Mouse (Mus musculus) kidney, adult 2 months (tissue): ENCODE results near the gene Hmg20a. TPM values are rescaled to one million over a fixed set of nuclear protein-coding genes. Genes with fewer than 3 reads are reported as not detected.
A peak's percentile ranks its signal among the peaks of the same experiment; 100 is the strongest.

ENCODE experiments used
- DNase-seq: peaks from one replicate; pipeline ENCODE4 v3.0.0; 2021
- H3K27ac ChIP-seq: fragments of 200-500 bp; 2 replicates; pipeline ENCODE4 v1.5.1; 2012; ENCODE audit warnings: low read depth, low read length, control low read depth, inconsistent platforms; ENCODE audit not compliant: insufficient read depth
- H3K27me3 ChIP-seq: fragments of 200-500 bp; replicated peaks from 2 replicates; pipeline ENCODE4 v1.6.1; 2012; ENCODE audit warnings: mild to moderate bottlenecking, moderate library complexity, low read length, inconsistent platforms; ENCODE audit not compliant: control insufficient read depth, insufficient read depth
- H3K36me3 ChIP-seq: fragments of 200-500 bp; 2 replicates; pipeline ENCODE4 v1.6.1; 2012; ENCODE audit warnings: mild to moderate bottlenecking, moderate library complexity, low read length, inconsistent platforms; ENCODE audit not compliant: control insufficient read depth, insufficient read depth
- H3K4me1 ChIP-seq: fragments of 200-500 bp; 2 replicates; pipeline ENCODE4 v1.6.1; 2011; ENCODE audit warnings: low read length; ENCODE audit not compliant: control insufficient read depth, insufficient read depth
- H3K4me3 ChIP-seq: fragments of 200-500 bp; 2 replicates; pipeline ENCODE4 v1.5.1; 2011; ENCODE audit warnings: mild to moderate bottlenecking, low read depth, low read length, control low read depth; ENCODE audit not compliant: insufficient read depth
- CTCF ChIP-seq: fragments of 200-500 bp; conservative IDR thresholded peaks from 2 replicates; pipeline ENCODE4 v1.5.1; 2011; ENCODE audit warnings: low read depth, mild to moderate bottlenecking, control low read depth, low read length, moderate library complexity, mixed read lengths; ENCODE audit not compliant: insufficient read depth, insufficient read length
- POLR2A ChIP-seq: fragments of 200-500 bp; IDR thresholded peaks from one replicate; pipeline ENCODE4 v1.6.1; 2011; ENCODE audit warnings: low read depth, low read length, control low read depth
- WGBS: fragments of 180-500 bp; shearing (Covaris S2); methylation state at CpG from one replicate; pipeline ENCODE4 v1.1.7; 2018; 5-methylcytosine and 5-hydroxymethylcytosine counted together
- polyA plus RNA-seq: library from polyadenylated mRNA; depleted of rRNA; stranded (reverse); fragments of >200 nt; gene quantifications from 2 replicates; pipeline ENCODE4 v1.2.3, GENCODE M21; 2012

Hmg20a gene
- polyA plus RNA-seq, 1 experiment: 23.9 TPM

DNA sequence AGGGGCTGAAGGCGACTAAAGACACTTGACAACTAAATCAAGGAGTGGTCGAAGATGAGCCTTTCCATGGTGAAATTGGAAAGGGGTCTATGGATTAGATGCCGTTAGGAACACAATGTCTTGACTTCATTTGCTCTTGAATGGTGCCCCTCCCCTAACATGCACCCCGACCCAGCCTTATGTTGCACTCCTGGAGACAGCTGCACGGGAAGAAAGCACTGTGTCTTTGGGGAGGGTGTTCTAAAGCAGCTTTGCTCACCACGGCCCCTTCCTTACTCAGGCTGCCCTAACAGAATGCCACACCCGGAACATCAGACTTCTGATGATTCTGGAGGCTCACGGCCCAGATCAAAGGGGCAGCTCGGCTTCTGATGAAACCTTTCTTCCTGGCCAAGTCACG is 103.9 kb downstream of the Hmg20a start:
- Histone ChIP-seq H3K4me1 (no peaks in the 10 kb centered on the region), H3K36me3 (no peaks in the 10 kb centered on the region), H3K27ac (no peak overlapping the region), H3K27me3 (no peaks in the 10 kb centered on the region), H3K4me3 (no peak overlapping the region)
- no peak for DNase-seq
- TF ChIP-seq CTCF (no peak), POLR2A (no peak)
- WGBS: 62% methylated on average over 10 of the region's 10 CpGs

DNA sequence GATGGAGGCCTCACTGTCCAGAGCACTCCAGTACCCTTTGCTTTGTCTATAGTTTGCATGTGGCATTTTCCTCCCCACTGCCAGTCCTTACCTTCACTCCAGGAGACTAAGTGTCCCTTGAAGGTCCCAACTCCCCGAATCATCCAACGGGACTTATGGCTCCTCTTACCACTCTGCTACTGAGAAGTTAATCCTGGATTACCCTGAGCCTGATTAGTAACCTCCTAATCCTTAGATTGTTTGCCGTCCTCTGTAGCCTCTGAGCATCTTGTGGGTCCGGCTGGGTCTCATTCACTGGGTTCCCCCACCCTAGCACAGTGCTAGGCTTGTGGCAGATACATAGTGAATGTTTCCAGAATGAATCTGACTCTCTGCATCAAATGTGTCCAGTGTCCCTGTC is 109.5 kb downstream of the Hmg20a start:
- H3K4me1 ChIP-seq: no peaks in the 10 kb centered on the region
- no peak for DNase-seq
- 98% methylated on average over 4 of the region's 4 CpGs for WGBS
- no peaks in the 10 kb centered on the region for H3K36me3 ChIP-seq
- H3K27ac ChIP-seq: no peak overlapping the region
- H3K4me3 ChIP-seq: no peak overlapping the region
- H3K27me3 ChIP-seq: no peaks in the 10 kb centered on the region
- TF ChIP-seq POLR2A: no peak
- no peak for TF ChIP-seq CTCF

DNA sequence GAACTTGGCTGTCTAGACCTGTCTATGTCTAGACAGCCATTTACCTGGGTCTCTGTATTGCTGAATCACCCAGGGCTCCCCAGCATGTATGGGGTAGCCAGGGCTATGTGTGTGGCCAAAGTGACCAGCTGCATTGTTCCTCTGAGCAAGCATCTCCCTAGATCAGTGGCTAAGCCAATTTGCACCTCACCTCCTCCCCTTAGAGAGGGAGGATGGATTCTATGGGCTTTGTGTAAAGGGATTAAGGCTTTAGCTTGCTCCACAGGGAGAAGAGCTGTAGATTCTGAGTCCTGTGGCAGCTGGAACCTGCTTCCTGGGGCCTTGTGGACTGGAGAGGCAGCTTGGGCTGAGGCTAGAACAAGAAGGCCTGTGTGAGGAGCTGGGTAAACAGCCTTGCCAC is 113.6 kb downstream of the Hmg20a start:
- no peaks in the 10 kb centered on the region for H3K4me1 ChIP-seq
- H3K27ac ChIP-seq: no peak overlapping the region
- no peak for DNase-seq
- no peaks in the 10 kb centered on the region for H3K36me3 ChIP-seq
- H3K4me3 ChIP-seq: no peak overlapping the region
- H3K27me3 ChIP-seq: no peaks in the 10 kb centered on the region
- TF ChIP-seq POLR2A (no peak), CTCF (no peak)

DNA sequence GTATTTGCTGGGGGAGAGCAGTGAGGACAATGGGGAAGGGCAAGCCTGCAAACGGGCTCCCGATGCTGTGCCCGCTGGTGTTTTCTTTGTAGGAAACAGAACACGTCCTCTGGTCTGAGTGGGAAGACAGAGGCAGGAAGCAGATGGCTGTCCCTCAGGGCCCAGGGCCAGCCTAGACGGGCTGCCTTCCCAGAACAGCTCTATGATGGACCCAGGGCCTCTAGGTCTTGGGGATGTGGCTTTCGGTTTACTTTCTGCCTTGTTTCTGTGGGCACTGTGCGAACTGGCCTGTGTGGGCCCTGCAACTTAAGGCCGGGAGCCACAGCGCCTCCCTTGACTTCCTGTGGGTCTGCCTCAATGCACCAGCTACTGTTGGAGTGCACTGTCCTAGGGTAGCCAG is 115.5 kb downstream of the Hmg20a start:
- H3K4me1 ChIP-seq: no peaks in the 10 kb centered on the region
- peak; percentile 60 for DNase-seq
- TF ChIP-seq CTCF (no peak), POLR2A (no peak)
- H3K4me3 ChIP-seq: no peak overlapping the region
- H3K27me3 ChIP-seq: no peaks in the 10 kb centered on the region
- H3K36me3 ChIP-seq: no peaks in the 10 kb centered on the region
- peak overlapping the region; percentile 34 for H3K27ac ChIP-seq
- 71% methylated on average over 9 of the region's 9 CpGs for WGBS

DNA sequence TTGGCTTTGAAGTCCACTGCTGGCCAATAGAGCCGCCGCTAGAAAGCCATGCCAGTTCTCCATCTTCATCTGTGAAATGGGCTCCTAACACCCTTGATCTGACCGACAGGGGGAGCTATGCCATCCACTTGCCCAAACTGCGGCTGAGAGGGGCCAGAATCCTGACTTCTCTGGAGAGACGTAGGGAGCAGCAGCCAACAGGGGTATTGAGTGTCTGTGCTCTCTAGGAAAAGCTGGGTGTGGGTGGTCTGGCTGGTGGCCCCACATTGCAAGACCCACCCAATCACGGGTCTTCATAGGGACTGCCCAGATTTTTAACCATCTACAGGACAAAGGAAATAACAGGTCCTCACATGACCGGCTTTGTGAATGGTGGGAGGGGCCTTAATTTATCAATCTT is 116.3 kb downstream of the Hmg20a start:
- H3K27ac ChIP-seq: no peak overlapping the region
- TF ChIP-seq CTCF (no peak), POLR2A (no peak)
- WGBS: 59% methylated on average over 7 of the region's 7 CpGs

DNA sequence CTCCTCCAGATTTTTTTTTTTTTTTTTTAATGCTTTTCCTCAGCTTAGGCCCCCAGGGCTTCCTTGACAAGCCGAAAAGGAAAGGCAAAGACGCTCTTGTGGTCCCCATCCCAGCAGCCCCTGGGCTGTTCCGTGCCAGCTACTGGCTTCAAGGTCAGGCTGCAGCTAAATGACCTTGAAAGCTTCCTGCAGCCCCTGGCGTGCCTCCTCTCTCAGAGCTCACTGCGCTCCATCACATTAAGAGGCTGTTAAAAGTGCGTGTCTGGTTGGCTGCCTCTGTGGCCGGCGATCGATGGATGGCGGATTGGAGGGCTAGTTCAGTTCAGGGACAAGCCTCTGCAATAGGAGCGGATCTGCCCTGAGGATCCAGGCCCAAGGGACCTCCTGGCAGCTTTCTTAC is 117.0 kb downstream of the Hmg20a start:
- Histone ChIP-seq H3K4me1 (no peaks in the 10 kb centered on the region), H3K4me3 (no peak overlapping the region), H3K36me3 (no peaks in the 10 kb centered on the region), H3K27me3 (no peaks in the 10 kb centered on the region), H3K27ac (no peak overlapping the region)
- 24% methylated on average over 11 of the region's 11 CpGs for WGBS
- no peak for TF ChIP-seq POLR2A
- no peak for TF ChIP-seq CTCF
- DNase-seq: no peak

More for the DNA sequence above, 116.3 kb downstream of the Hmg20a start:
- Histone ChIP-seq H3K27me3 (no peaks in the 10 kb centered on the region), H3K4me3 (no peak overlapping the region), H3K36me3 (no peaks in the 10 kb centered on the region), H3K4me1 (no peaks in the 10 kb centered on the region)
- peak; percentile 6 for DNase-seq

DNA sequence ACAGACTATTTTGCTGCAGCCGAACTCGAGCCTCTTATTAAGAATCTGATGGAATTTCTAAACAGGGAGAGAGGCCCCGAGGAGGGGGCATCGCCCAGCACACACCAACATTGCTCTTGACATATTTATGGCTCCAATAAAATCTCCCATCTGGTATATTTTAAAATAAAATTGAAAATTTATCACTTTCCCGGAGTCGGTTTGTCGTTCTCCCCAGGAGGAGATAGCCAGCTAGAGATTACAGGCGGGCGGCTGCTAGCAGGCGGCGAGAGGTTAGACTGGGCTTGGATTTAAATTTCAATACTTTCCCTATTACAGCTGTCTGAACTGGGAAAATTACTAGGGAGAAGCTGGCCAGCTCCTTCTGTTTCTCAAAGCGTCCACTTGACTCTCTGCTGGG is 121.6 kb downstream of the Hmg20a start:
- H3K4me3 ChIP-seq: no peak overlapping the region
- H3K4me1 ChIP-seq: no peaks in the 10 kb centered on the region
- no peaks in the 10 kb centered on the region for H3K36me3 ChIP-seq
- no peaks in the 10 kb centered on the region for H3K27me3 ChIP-seq
- no peak for DNase-seq
- TF ChIP-seq CTCF (no peak), POLR2A (no peak)
- 57% methylated on average over 12 of the region's 12 CpGs for WGBS
- H3K27ac ChIP-seq: no peak overlapping the region
